Mouse (Mus musculus): ENCODE results near the gene Art2b.

GRCm38 (mm10) chr7:101620373-101620772, 35.0 kb upstream of the Art2b start:
- TF ChIP-seq TCF12 (IDR thresholded peaks at IDR 0.05; ENCODE audit: low read depth, low read length) (no peak), NRF1 (IDR thresholded peaks at IDR 0.05; ENCODE audit: low read depth, low read length) (no peak), POLR2A (IDR thresholded peaks at IDR 0.05; ENCODE audit: low read depth, low read length) (no peak), USF1 (IDR thresholded peaks at IDR 0.05; ENCODE audit: low read depth, low read length) (no peak)
